Mouse (Mus musculus) liver, postnatal 0 days (tissue): ENCODE results near the gene Cops3. TPM values are rescaled to one million over a fixed set of nuclear protein-coding genes. Genes with fewer than 3 reads are reported as not detected.

Source experiments
- ATAC-seq: fragments of 200-750 bp; cut with Nextera tagmentation; 2 replicates; pipeline ENCODE4 v1.8.0; 2017; ENCODE audit warnings: mild to moderate bottlenecking, moderate library complexity
- DNase-seq: peaks from one replicate; pipeline ENCODE4 v3.0.0-alpha.2; 2016
- H3K27ac ChIP-seq: fragments of 300-500 bp; sonication (generic); 2 replicates; pipeline ENCODE4 v1.5.1; 2014; ENCODE audit warnings: antibody characterized with exemption, moderate library complexity, mild to moderate bottlenecking, low read depth
- H3K27me3 ChIP-seq: fragments of 300-500 bp; sonication (generic); 2 replicates; pipeline ENCODE4 v1.6.1; 2014; ENCODE audit warnings: low read length, control low read depth, mixed read lengths; ENCODE audit not compliant: insufficient read depth
- H3K36me3 ChIP-seq: fragments of 300-500 bp; sonication (generic); replicated peaks from 2 replicates; pipeline ENCODE4 v1.6.1; 2014; ENCODE audit warnings: mild to moderate bottlenecking, control low read depth, low read length, moderate library complexity, mixed read lengths; ENCODE audit not compliant: insufficient read depth
- H3K4me1 ChIP-seq: fragments of 300-500 bp; sonication (generic); 2 replicates; pipeline ENCODE4 v1.6.1; 2014; ENCODE audit warnings: antibody characterized with exemption, mild to moderate bottlenecking, control low read depth; ENCODE audit not compliant: insufficient read depth
- H3K4me2 ChIP-seq: fragments of 300-500 bp; sonication (generic); 2 replicates; pipeline ENCODE4 v1.6.1; 2014; ENCODE audit warnings: low read depth, mild to moderate bottlenecking, low read length, moderate library complexity, mixed read lengths
- H3K4me3 ChIP-seq: fragments of 300-500 bp; sonication (generic); 2 replicates; pipeline ENCODE4 v1.5.1; 2014; ENCODE audit warnings: low read depth, low read length
- H3K9ac ChIP-seq: fragments of 300-500 bp; sonication (generic); replicated peaks from 2 replicates; pipeline ENCODE4 v1.6.1; 2014; ENCODE audit warnings: mild to moderate bottlenecking, moderate library complexity
- H3K9me3 ChIP-seq: fragments of 300-500 bp; sonication (generic); 2 replicates; pipeline ENCODE4 v1.6.1; 2016; ENCODE audit warnings: mild to moderate bottlenecking, control low read depth, low read length, mixed read lengths
- CTCF ChIP-seq: sonication (generic); IDR thresholded peaks from 2 replicates; pipeline ENCODE4 v1.5.1; 2016; ENCODE audit warnings: antibody characterized with exemption, low read depth
- EP300 ChIP-seq: IDR thresholded peaks from 2 replicates; pipeline ENCODE4 v1.6.1; 2016; ENCODE audit warnings: antibody characterized with exemption, low read depth, mild to moderate bottlenecking
- WGBS: fragments of 180-500 bp; shearing (Covaris S2); extraction: QIAGEN DNeasy Blood & Tissue Kit; methylation state at CpG from one replicate; pipeline ENCODE4 v1.1.7; 2014; ENCODE audit not compliant: insufficient replicate concordance; 5-methylcytosine and 5-hydroxymethylcytosine counted together
- polyA plus RNA-seq: library from polyadenylated mRNA; unstranded; fragments of >200 nt; fragmentation: Nextera tagmentation; extraction: Ambion mirVana; gene quantifications from 2 replicates; pipeline ENCODE4 v1.2.1, GENCODE M21; 2015

The Cops3 gene
- polyA plus RNA-seq, 1 experiment from 2014 or later: 60.5 TPM

- Histone ChIP-seq H3K27ac (peak overlapping the region; percentile 89), H3K36me3 (peaks cover 34% of the 10 kb centered on the region), H3K27me3 (no peaks in the 10 kb centered on the region), H3K4me2 (peak overlapping the region; percentile 86), H3K9me3 (no peaks in the 10 kb centered on the region), H3K9ac (peak overlapping the region; percentile 86), H3K4me1 (peaks cover 16% of the 10 kb centered on the region), H3K4me3 (peak overlapping the region; percentile 69)
- ATAC-seq (peak; percentile 52), DNase-seq (peak; percentile 46)
- TF ChIP-seq CTCF (no peak), EP300 (no peak)
- WGBS: 0% methylated on average over 15 of the region's 15 CpGs
These were observed 30.5 kb downstream of the Cops3 start for GRCm38 (mm10) chr11:59809071-59809669.

DNA sequence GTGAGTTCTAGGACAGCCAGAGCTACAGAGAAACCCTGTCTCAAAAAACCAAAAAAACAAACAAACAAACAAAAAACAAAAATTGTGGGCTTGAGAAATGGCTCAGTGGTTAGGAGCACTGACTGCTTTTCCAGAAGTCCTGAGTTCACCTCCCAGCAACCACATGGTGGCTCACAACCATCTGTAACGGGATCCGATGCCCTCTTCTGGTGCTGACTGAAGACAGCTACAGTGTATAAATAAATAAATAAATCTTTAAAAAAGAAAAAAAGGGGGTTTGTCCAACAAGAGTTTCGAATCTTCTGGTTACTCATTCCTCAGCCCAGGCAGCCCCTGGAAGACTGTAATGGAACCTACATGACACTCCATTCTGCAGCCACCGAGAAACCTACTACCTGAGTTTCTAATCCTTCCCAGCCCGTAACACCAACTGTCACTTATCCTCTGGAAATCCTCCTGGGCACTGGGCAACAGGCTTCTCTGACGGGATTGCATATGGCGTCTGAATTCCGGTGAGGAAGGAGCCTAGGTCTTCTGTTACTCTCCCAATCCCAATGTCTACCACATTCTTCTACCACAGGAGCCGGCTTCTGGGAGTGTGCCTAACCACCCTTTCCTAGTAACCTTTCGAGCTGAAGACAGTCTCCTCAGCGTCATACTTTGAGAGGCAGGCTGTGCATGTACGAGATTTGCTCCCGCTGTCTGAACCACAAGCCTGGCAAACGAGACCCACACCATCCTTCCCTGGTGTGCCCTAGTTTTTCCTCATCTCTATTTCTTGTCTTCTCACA, 31.3 kb downstream of the Cops3 start:
- Histone ChIP-seq H3K9ac (peak overlapping the region; percentile 86), H3K4me3 (peak overlapping the region; percentile 69), H3K27me3 (no peaks in the 10 kb centered on the region), H3K4me1 (peaks cover 12% of the 10 kb centered on the region), H3K4me2 (peak overlapping the region; percentile 86), H3K36me3 (peaks cover 41% of the 10 kb centered on the region), H3K9me3 (no peaks in the 10 kb centered on the region), H3K27ac (peak overlapping the region; percentile 89)
- ATAC-seq (no peak), DNase-seq (no peak)
- TF ChIP-seq CTCF (no peak), EP300 (no peak)
- WGBS: 74% methylated on average over 14 of the region's 14 CpGs

DNA sequence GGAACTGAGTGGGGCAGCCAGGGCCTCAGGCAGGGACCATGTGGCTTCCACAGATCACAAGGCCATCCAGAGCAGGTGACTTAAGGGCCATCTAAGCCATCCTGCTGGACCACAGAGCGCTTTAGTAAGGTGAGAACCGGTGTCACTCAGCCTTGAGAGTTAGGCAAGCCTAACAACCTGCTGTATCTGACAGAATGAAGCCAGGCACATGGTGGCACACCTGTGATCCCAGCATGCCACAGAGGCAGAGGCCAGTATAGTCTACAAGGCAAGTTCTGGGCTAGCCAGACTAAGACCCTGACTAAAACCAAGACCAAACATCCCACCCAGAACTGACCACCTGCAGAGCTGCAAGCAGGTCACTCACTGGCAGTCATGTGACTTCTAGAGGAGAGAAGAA, 34.0 kb downstream of the Cops3 start:
- H3K36me3 ChIP-seq: peaks cover 65% of the 10 kb centered on the region
- no peak overlapping the region for H3K4me2 ChIP-seq
- TF ChIP-seq EP300: no peak
- ATAC-seq: no peak
- peaks cover 7% of the 10 kb centered on the region for H3K4me1 ChIP-seq
- no peak for DNase-seq
- no peak overlapping the region for H3K9ac ChIP-seq
- H3K27me3 ChIP-seq: no peaks in the 10 kb centered on the region
- H3K9me3 ChIP-seq: no peaks in the 10 kb centered on the region
- no peak overlapping the region for H3K4me3 ChIP-seq
- H3K27ac ChIP-seq: no peak overlapping the region
- WGBS: 95% methylated on average over 2 of the region's 2 CpGs

DNA sequence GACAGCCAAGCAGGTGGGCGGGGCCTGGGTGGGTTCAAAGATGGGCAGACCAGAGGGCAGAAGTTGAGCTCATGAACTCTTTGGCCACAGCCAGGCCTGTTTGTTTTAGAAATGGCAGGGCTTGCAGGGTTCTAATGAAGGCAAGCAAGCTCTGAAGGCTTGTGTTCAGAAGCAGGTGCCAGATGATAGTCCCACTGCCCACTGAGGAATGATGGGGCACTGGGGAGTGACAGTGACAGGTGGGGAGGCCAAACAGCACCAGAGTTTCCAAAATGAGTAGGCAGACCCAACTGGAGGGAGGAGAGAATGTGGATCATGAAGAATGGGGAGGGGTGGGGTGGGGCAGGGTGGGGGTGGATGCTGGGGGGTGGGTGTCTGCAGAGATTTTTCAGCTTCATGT, 34.4 kb downstream of the Cops3 start:
- ATAC-seq (no peak), DNase-seq (no peak)
- Histone ChIP-seq H3K9me3 (no peaks in the 10 kb centered on the region), H3K36me3 (peaks cover 69% of the 10 kb centered on the region), H3K9ac (no peak overlapping the region), H3K4me1 (peaks cover 6% of the 10 kb centered on the region), H3K4me2 (no peak overlapping the region), H3K4me3 (no peak overlapping the region), H3K27ac (no peak overlapping the region), H3K27me3 (no peaks in the 10 kb centered on the region)
- TF ChIP-seq EP300 (no peak), CTCF (no peak)
- 78% methylated on average over 1 of the region's 1 CpGs for WGBS

DNA sequence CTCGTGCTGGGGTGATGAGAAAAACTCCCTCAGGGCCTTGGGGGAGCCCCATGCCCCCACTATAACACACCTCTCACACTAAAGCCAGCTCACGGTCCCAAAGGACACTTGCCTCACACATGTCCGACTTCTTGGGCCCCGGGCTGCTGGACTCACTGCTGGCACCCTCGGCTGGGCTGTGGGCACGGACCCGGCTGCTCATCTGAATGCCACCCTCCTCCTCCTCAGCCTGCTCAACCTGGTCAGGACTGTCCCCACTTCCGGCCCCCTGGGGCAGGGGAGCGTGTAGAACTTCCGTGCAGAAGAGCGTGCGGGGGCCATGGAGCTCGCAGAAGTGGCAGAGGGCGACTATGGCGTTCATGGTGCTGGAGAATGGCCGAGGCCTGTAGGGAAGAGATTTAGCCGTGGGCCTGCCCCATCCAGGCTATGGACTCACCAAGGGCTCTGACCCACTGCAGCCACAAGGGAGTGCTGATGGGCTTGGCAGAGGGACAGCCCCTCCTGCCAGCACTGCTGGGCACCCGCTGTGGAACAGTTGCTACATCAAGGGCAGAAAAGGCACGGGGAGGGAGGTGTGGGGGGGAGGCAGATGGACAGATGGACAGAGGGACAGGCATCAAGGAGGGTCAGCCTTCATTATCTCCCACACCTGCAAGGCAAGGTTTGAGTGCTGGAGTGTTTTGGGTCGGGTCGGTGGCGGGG, 35.1 kb downstream of the Cops3 start:
- TF ChIP-seq CTCF: no peak
- TF ChIP-seq EP300: no peak
- no peaks in the 10 kb centered on the region for H3K27me3 ChIP-seq
- no peak overlapping the region for H3K4me2 ChIP-seq
- H3K9me3 ChIP-seq: no peaks in the 10 kb centered on the region
- DNase-seq (no peak), ATAC-seq (no peak)
- peaks cover 6% of the 10 kb centered on the region for H3K4me1 ChIP-seq
- H3K36me3 ChIP-seq: peaks cover 76% of the 10 kb centered on the region
- no peak overlapping the region for H3K9ac ChIP-seq
- WGBS: 89% methylated on average over 22 of the region's 22 CpGs
- H3K4me3 ChIP-seq: no peak overlapping the region
- no peak overlapping the region for H3K27ac ChIP-seq

DNA sequence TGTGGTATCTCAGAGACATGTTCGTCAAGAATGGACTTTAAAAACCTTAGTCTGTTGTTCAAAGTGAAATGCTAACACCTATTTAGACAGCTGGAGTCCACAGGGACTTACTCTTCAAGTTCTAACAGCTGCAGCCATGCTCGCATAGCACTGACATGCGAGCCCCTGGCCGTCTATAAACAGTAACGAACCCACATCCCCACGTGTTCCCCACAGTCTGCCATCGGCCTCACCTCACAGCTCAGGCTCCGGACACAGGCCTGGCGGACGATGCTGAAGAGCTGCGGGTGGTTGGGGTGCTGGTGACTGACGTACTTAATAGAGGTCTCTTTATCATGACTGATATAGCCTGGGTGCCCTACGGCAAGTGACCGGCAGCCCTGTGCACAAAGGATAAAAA, 36.1 kb downstream of the Cops3 start:
- no peak for TF ChIP-seq CTCF
- no peak for TF ChIP-seq EP300
- no peak overlapping the region for H3K9ac ChIP-seq
- DNase-seq (no peak), ATAC-seq (no peak)
- no peak overlapping the region for H3K27ac ChIP-seq
- H3K4me2 ChIP-seq: no peak overlapping the region
- peaks cover 2% of the 10 kb centered on the region for H3K4me1 ChIP-seq
- no peaks in the 10 kb centered on the region for H3K27me3 ChIP-seq
- H3K36me3 ChIP-seq: peaks cover 86% of the 10 kb centered on the region
- no peak overlapping the region for H3K4me3 ChIP-seq
- H3K9me3 ChIP-seq: no peaks in the 10 kb centered on the region
- WGBS: 87% methylated on average over 14 of the region's 14 CpGs
